Mouse (Mus musculus): ENCODE results near the gene Sept9.

DNA sequence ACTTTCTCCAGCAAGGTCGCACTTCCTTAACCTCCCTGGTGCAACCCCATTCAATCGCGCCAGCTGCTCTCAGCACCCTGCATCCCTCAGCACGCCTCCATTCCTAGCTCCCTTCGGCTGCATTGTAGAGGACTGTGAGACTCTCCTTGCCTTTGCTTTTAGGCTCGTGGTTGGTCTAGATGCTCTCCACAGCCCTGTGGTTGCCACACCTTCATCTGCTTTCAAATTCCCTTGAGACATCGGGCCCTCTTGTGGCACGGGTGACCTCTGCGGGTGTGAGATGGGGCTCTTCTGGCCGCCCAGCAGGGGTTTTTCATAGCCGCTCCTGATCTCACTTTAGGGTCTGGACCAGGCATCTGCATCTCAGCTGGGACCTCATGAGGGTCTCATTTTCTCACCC, 203.1 kb downstream of the Sept9 start:
- TF ChIP-seq POLR2A (IDR thresholded peaks at IDR 0.05; ENCODE audit: borderline replicate concordance, insufficient read depth, low read length) (no peak), CTCF (IDR thresholded peaks at IDR 0.05; ENCODE audit: borderline replicate concordance, insufficient read depth, low read depth, low read length) (no peak)

All from cerebellum, adult 2 months (tissue).